Mouse (Mus musculus) testis, adult 10 weeks (tissue): ENCODE measurements around the gene Hoxa3. TPM values are rescaled to one million over a fixed set of nuclear protein-coding genes. Genes with fewer than 3 reads are reported as not detected.

ENCODE experiments used
- polyA plus RNA-seq: library from polyadenylated mRNA; stranded (reverse); fragments of 350-450 nt; fragmentation: Illumina TruSeq; extraction: RNeasy Lipid Tissue Mini Kit (QIAGEN cat#74804); gene quantifications from one replicate; pipeline ENCODE4 v1.2.3, GENCODE M21; 2014; ENCODE audit warnings: low read depth, low replicate concordance

Hoxa3 gene
- polyA plus RNA-seq: 2.9 TPM

GRCm38 (mm10) chr6:52213119-52213986 is at the start of gene Hoxa3, which contains the start of gene Gm28308:
Gene Hoxa3 (minus strand): TSS chr6:52213336.
Gene Gm28308 (minus strand): TSS chr6:52213339.

GRCm38 (mm10) chr6:52260654-52261575 is 47.8 kb upstream of the Hoxa3 start, which contains the start of gene Hoxa13:
Gene Hoxa13 (minus strand): TSS chr6:52260880.

DNA sequence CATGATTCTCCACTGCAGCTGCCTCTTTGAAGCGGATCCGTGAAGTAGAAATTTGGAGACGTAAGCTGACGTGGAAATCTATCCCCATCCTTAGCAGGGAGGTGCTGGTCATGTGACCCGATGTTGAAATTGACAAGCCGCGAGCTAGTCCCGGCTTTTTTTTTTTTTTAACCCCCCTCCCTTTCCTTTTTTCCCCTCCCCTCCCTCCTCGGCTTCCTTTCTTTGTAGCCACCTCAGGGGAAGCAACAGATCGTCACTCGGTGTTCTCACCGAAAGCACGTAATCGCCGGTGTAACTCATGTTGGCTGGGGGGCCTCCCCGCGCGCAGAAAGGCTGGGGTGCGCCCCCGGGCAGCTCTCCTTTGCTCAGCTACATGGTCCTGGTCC is 32.6 kb upstream of the Hoxa3 start, which contains the start of gene Hoxa11:
Hoxa11 (minus strand) TSS at position 54 of the 386 bp plus-strand sequence.

DNA sequence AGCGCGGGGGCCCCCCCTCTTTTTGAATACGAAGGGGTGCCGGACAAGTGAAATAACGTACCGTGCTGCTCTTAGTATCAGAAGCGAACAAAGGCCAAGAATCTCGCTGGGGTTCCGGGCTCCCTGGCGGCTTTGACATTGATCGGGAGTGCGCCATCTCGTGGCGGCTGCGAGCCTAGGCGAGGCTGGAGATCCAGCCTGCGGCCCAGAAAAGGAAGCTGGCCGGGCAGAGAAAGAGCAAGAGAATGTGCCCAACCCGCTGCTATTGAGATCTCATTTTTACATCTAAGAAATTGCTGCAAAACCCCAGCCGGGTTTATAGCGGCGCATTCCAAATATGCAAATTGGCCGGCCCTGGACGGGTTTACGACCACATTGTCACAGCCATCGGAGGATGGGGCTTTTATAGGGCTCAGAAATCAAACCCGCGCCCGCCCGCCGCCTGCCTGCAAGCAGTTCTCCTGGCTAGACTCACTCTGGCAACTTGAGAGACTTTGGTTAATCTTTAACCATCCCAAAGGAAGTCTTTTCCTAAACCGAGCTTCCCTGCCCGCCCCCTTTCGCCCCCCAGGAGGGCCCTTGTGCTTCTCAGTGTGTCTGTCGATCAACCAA is 27.4 kb upstream of the Hoxa3 start, which contains the start of gene Hoxa10:
Hoxa10 (minus strand) TSS at position 466 of the 612 bp plus-strand sequence.

GRCm38 (mm10) chr6:52230516-52231165 is 17.5 kb upstream of the Hoxa3 start, which contains the start of gene Hoxa9:
Gene Hoxa9 (minus strand): TSS chr6:52231089.

DNA sequence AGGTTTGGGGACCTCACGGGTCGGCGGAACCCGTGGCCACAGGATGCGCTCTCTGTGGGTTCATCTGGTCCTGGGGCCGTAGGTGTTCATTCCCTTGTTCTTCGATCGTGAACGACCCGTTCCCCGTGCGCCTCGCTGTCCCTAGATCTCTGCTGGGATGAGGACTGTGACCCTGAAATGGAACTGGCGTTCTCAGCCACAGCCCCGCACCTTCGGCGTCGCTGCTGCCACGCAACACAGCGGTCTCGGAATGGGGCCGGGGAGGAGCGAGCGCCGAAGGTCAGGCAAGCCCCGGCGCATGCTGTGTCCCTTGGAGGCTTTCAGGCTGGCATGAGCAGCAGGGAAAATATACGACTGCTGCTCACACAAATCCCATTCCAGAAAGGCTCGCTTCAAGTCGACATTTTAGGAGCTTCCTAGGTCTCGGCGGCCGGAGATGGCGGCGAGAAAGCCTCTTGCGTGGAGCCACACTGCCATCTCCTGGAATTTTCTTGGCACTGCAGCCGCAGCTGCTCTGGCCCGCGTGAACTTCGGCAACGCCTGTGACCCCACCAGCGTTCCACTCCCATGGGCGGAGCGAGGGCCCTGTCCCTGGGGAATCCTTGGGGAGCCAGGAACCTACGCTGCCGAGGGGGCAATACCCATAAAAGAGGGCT is 8.3 kb upstream of the Hoxa3 start, which contains the start of gene Hoxa7:
Hoxa7 (minus strand) TSS at position 518 of the 656 bp plus-strand sequence.

GRCm38 (mm10) chr6:52208072-52208867 is 4.9 kb downstream of the Hoxa3 start, which contains the start of gene Hoxa6:
Gene Hoxa6 (minus strand): TSS chr6:52208722.

DNA sequence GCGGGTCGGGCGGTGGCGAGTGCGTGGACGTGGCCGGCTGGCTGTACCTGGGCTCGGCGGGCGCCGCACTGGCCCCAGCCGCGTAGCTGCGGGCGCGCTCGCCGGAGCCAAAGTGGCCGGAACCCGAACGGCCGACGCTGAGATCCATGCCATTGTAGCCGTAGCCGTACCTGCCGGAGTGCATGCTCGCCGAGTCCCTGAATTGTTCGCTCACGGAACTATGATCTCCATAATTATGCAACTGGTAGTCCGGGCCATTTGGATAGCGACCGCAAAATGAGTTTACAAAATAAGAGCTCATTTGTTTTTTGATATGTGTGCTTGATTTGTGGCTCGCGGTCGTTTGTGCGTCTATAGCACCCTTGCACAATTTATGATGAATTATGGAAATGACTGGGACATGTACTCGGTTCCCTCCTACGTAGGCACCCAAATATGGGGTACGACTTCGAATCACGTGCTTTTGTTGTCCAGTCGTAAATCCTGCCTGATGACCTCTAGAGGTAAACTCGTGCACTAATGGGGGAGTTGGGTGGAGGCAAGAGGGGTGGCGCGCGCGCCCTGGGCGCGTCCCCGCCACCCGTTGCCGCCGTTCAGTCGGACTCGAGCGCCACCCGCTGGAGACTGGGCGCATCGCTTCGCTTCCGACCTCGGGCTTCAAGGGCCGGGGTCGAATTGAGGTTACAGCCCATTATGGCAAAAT is 8.9 kb downstream of the Hoxa3 start, which contains the start of gene Hoxa5:
Hoxa5 (minus strand) TSS at position 538 of the 703 bp plus-strand sequence.

DNA sequence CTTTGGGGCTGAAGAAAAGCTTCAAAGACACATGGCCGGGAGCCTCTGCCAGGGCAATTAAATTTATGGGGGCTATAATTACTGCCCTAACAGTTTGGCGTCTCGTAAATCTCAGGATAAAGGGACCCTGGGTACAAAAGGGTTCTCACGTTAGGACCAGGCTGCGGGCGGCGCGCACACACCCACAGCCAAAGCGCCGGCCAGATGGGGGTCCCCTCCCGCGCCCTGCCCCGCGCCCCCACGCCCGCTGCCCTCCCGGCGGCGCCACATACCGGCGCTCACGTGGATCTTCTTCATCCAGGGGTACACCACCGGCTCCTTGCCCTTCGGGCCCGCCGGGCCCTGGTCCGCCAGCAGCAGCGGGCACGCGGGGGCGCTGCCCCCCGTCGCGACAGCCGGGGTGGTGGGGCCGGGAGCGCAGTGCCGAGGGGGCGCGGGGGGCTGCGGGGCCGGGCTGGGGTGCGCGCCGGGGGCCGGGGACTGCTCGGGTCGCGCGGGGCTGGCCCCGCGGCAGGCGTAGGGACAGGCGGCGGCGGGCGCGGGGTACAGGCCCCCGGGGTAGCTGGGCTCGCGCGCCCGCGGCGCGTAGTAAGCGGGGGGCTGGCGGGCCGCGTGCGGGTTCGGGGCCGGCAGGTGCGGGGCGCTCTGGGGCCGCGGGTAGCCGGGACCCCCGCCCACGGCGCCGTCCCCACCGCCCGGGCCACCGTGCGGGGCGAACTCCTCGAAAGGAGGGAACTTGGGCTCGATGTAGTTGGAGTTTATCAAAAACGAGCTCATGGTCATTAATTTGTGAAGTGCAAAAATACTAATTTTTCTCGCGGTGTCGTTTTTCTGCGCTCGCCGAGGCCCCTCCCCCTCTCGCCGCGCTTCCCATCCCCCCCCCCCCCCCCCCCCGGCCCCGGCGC is 22.0 kb downstream of the Hoxa3 start, which contains the start of gene Hoxa4:
Hoxa4 (minus strand) TSS at position 848 of the 905 bp plus-strand sequence.

DNA sequence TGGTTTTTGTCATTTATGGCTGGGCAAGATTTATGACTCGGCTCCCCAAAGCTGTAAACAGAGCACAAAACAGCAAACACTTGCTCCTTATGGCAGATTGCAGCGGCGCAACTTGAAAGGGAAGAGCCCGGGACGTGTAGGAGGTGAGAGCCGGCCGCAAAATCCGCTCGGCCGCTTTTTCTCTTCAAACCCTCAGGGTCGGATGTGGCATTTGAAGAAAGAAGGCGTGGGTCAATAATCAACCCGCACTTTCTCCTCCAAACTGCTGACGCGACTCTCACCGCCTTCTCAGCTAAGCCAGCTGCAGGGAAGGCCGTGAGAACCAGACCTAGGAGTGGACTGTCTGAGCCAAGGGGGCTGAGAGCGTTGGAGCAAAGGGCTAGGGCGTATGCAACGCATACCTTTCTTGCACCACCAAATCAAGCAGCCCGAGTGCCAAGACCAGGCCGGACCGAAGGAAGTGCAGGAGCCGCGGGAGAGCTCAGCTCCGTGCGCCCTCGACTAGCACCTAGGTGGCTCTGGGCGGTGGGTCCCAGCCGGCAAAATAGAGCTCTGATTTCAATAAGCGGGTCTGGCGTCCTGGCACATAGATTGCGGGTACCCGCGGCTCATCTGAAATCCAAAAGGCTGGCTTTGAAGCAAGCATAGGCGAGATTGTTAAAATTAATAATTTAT is 35.9 kb downstream of the Hoxa3 start, which contains the start of gene 5730596B20Rik:
5730596B20Rik (plus strand) TSS at position 438 of the 675 bp plus-strand sequence.

DNA sequence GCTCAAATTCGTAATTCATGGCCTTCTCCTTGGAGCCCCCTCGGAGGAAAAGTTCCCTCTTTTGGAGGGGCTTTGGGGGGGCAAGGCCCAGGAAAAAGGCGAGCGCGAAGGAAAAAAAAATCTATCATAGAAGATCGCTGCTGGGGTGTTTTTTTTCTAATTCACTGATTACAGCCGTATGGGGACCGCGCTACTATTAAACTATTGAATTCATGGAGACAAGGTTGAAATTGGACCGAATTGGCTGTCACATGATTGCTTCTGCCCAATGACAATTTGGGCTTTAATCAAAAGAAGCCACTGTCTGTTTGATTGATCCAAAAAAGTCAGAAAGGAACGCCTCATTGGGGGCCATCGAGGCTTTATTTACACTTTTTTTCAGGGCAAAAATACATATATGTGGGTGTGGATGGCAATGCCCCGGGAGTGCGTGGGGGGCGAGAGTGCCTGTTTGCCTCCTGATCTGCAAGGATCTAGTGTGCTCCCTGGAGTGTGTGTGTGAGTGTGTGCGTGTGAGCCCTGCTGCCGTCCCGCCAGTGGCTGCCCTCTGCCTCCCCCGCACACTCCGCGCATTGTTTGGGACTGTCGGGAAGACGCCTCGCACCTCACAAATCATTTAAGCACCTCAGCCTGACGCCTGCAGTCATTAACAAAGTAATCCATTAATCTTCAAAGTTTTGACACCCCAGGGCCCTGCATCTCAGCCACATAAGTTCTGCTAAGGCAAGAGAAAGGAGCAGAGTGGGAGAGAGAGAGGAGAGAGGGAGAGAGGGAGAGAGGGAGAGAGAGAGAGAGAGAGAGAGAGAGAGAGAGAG is 48.3 kb downstream of the Hoxa3 start, which contains the start of gene Hoxa2:
Hoxa2 (minus strand) TSS at position 206 of the 815 bp plus-strand sequence.

DNA sequence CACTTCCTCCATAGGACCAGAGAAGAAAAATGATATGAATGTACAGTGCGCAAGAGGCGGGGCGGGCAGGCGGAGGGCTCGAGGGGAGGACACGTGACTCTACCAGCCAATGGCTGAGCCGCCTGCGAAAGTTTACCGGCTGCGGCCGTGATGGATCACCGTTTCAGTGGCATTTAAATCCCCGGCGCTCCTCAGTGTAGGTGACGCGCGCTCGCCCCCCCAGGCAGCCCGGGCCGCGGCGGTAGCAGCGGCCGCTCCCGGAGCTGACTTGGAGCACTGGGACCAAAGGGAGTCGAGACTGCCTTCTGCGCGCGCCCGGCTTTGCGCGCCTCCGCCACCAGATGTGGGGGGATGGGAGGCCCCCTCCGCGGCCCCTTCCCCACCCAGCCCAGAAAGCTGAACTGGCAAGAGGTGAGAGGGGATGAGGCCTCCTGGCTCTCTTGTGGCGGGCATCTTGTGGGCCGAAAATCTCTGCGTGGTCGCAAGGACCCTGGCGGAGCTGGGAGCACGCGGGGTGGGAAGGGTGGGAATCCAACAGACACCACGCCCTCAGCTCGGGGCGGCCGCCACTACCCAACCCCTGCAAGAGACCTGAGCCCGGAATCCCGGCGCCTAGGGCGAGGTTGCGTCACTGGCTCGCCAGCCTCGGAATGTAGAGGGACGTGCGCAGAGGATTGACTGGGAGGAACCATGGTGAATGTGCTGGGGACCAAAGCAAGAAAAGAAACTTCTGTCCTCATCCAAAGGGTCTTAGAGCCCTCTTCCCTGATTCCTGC is 54.7 kb downstream of the Hoxa3 start, which contains the start of gene Hoxa1:
Hoxa1 (minus strand) TSS at position 42 of the 776 bp plus-strand sequence.

